In genomic region chr4:128811382-128812056, GRCm38 (mm10) we compare ENCODE assay signal across 8 mouse cellular contexts. TPM values are rescaled to one million over a fixed set of nuclear protein-coding genes. Genes with fewer than 3 reads are reported as not detected.
DNase-seq lines count a peak whose midpoint lies in the region; ATAC-seq and TF ChIP-seq lines count a peak whose summit lies in the region.

No protein-coding gene starts in this region.

- H3K4me2 ChIP-seq in heart, embryonic 11.5 days: peak overlapping the region; percentile 70
- peak overlapping the region; percentile 64 for H3K4me2 ChIP-seq in kidney, embryonic 15.5 days
- peak overlapping the region; percentile 59 for H3K4me2 ChIP-seq in limb, embryonic 15.5 days
- H3K4me2 ChIP-seq in midbrain, postnatal 0 days (ENCODE audit: low read depth, low read length, poor library complexity, severe bottlenecking): peak overlapping the region; percentile 68

- no peaks in the 10 kb centered on the region for H3K9me3 ChIP-seq in erythroblast, embryonic 14.5 days (ENCODE audit: control insufficient read depth, low read length)
- H3K9me3 ChIP-seq in heart, embryonic 11.5 days (replicated peaks; ENCODE audit: control insufficient read depth, low read length): no peaks in the 10 kb centered on the region
- no peaks in the 10 kb centered on the region for H3K9me3 ChIP-seq in kidney, embryonic 15.5 days (replicated peaks)
- no peaks in the 10 kb centered on the region for H3K9me3 ChIP-seq in limb, embryonic 15.5 days
- H3K9me3 ChIP-seq in midbrain, postnatal 0 days (ENCODE audit: low read length): no peaks in the 10 kb centered on the region

- peak overlapping the region; percentile 47; the same call in 1 of the 2 replicates for H3K27ac ChIP-seq in heart, embryonic 11.5 days (ENCODE audit: low read depth, low read length)
- peak overlapping the region; percentile 58 for H3K27ac ChIP-seq in kidney, embryonic 15.5 days
- 0 out of 2 replicates have a peak overlapping the region, but pooled peaks have one; percentile 14 for H3K27ac ChIP-seq in limb, embryonic 15.5 days
- peak overlapping the region; percentile 62 for H3K27ac ChIP-seq in midbrain, postnatal 0 days (ENCODE audit: low read depth, low read length)

- DNase-seq in brain, embryonic 14.5 days (ENCODE audit: low read depth): peak; percentile 97
- DNase-seq in midbrain, postnatal 0 days (ENCODE audit: low spot score): peak; percentile 95
- DNase-seq in spleen, postnatal 36 days (ENCODE audit: low spot score in 2 of 2): peak; percentile 79 to 82

- TF ChIP-seq CTCF in brain, embryonic 14.5 days (IDR thresholded peaks at IDR 0.05; ENCODE audit: borderline replicate concordance, extremely low read depth, insufficient read depth, insufficient read length): no peak; the same call in 1 of the 2 replicates
- peak; percentile 34 for TF ChIP-seq CTCF in midbrain, postnatal 0 days (IDR thresholded peaks at IDR 0.05)

- H3K27me3 ChIP-seq in erythroblast, embryonic 14.5 days (ENCODE audit: control insufficient read depth): no peaks in the 10 kb centered on the region
- H3K27me3 ChIP-seq in heart, embryonic 11.5 days (ENCODE audit: control insufficient read depth, insufficient read depth, low read length): no peaks in the 10 kb centered on the region
- H3K27me3 ChIP-seq in kidney, embryonic 15.5 days: no peaks in the 10 kb centered on the region
- H3K27me3 ChIP-seq in limb, embryonic 15.5 days: no peaks in the 10 kb centered on the region
- no peaks in the 10 kb centered on the region for H3K27me3 ChIP-seq in midbrain, postnatal 0 days (ENCODE audit: insufficient read depth, low read length)

- peak overlapping the region; percentile 74 for H3K9ac ChIP-seq in heart, embryonic 11.5 days (ENCODE audit: low read depth, low read length)
- H3K9ac ChIP-seq in kidney, embryonic 15.5 days: peak overlapping the region; percentile 52
- peak overlapping the region; percentile 31 for H3K9ac ChIP-seq in limb, embryonic 15.5 days
- H3K9ac ChIP-seq in midbrain, postnatal 0 days (replicated peaks; ENCODE audit: low read length, poor library complexity, severe bottlenecking): peak overlapping the region; percentile 50

- TF ChIP-seq POLR2A in brain, embryonic 14.5 days (IDR thresholded peaks at IDR 0.05; ENCODE audit: borderline replicate concordance, extremely low read depth, insufficient read depth, insufficient read length, poor library complexity, severe bottlenecking): no peak

- no peaks in the 10 kb centered on the region for H3K36me3 ChIP-seq in erythroblast, embryonic 14.5 days (ENCODE audit: control insufficient read depth)
- H3K36me3 ChIP-seq in heart, embryonic 11.5 days (ENCODE audit: control insufficient read depth, insufficient read depth, low read length): no peaks in the 10 kb centered on the region
- no peaks in the 10 kb centered on the region for H3K36me3 ChIP-seq in kidney, embryonic 15.5 days
- H3K36me3 ChIP-seq in limb, embryonic 15.5 days: no peaks in the 10 kb centered on the region
- H3K36me3 ChIP-seq in midbrain, postnatal 0 days (ENCODE audit: insufficient read depth, low read length): peaks cover 2% of the 10 kb centered on the region; the same call in 1 of the 2 replicates

- WGBS in heart, embryonic 11.5 days (ENCODE audit: insufficient replicate concordance): 16% methylated on average over 16 of the region's 16 CpGs
- WGBS in kidney, embryonic 15.5 days: 14% methylated on average over 16 of the region's 16 CpGs
- WGBS in limb, embryonic 15.5 days: 18% methylated on average over 16 of the region's 16 CpGs
- WGBS in midbrain, postnatal 0 days: 13% methylated on average over 16 of the region's 16 CpGs

- H3K4me1 ChIP-seq in erythroblast, embryonic 14.5 days (ENCODE audit: control insufficient read depth): peaks cover 52% of the 10 kb centered on the region
- H3K4me1 ChIP-seq in heart, embryonic 11.5 days (ENCODE audit: control insufficient read depth, insufficient read depth, low read length): peaks cover 4% of the 10 kb centered on the region; the same call in 1 of the 2 replicates
- peaks cover 23% of the 10 kb centered on the region for H3K4me1 ChIP-seq in kidney, embryonic 15.5 days
- H3K4me1 ChIP-seq in limb, embryonic 15.5 days: peaks cover 19% of the 10 kb centered on the region
- peaks cover 8% of the 10 kb centered on the region for H3K4me1 ChIP-seq in midbrain, postnatal 0 days (ENCODE audit: insufficient read depth, low read length)

- H3K4me3 ChIP-seq in erythroblast, embryonic 14.5 days (replicated peaks): peak overlapping the region; percentile 63
- peak overlapping the region; percentile 60 for H3K4me3 ChIP-seq in heart, embryonic 11.5 days (ENCODE audit: low read depth, low read length)
- H3K4me3 ChIP-seq in kidney, embryonic 15.5 days (replicated peaks): peak overlapping the region; percentile 56
- peak overlapping the region; percentile 48 for H3K4me3 ChIP-seq in limb, embryonic 15.5 days
- peak overlapping the region; percentile 43 for H3K4me3 ChIP-seq in midbrain, postnatal 0 days (ENCODE audit: low read depth, low read length)

- peak; percentile 98 for ATAC-seq in CD4-positive, CD25-positive, alpha-beta regulatory T cell, adult 4 months
- ATAC-seq in heart, embryonic 11.5 days (replicated peaks; ENCODE audit: insufficient number of reproducible peaks, low FRiP score, low TSS enrichment): peak; percentile 87
- peak; percentile 90 for ATAC-seq in kidney, embryonic 15.5 days (replicated peaks; ENCODE audit: low FRiP score)
- peak; percentile 89 for ATAC-seq in limb, embryonic 15.5 days (ENCODE audit: insufficient number of reproducible peaks, low FRiP score, low TSS enrichment, low read depth)
- ATAC-seq in midbrain, postnatal 0 days (ENCODE audit: low FRiP score): peak; percentile 92

RNA-seq across cellular contexts. Expression of gene Zfp362, which starts 5.7 kb away (rescaled TPM):
- polyA plus RNA-seq in CD4-positive, CD25-positive, alpha-beta regulatory T cell, adult 4 months (2017; shearing (Covaris generic)): 1 to 10 TPM; 8.3 to 8.4 TPM
- polyA plus RNA-seq in brain, embryonic 14.5 days (2012; rRNA removed): 70.0 and 94.1 TPM in 2 replicates
- polyA plus RNA-seq in erythroblast, embryonic 14.5 days (2012): 6.5 and 6.7 TPM in 2 replicates
- 21.0 and 21.3 TPM in 2 replicates for polyA plus RNA-seq in heart, embryonic 11.5 days (2014; fragmentation: Nextera tagmentation; extraction: Ambion mirVana)
- polyA plus RNA-seq in kidney, embryonic 15.5 days (2015; fragmentation: Nextera tagmentation; extraction: Ambion mirVana): 37.5 and 43.8 TPM in 2 replicates
- 33.1 and 37.4 TPM in 2 replicates for polyA plus RNA-seq in limb, embryonic 15.5 days (2015; fragmentation: Nextera tagmentation; extraction: Ambion mirVana)
- total RNA-seq in midbrain, postnatal 0 days (2014; rRNA removed): 26.7 and 33.3 TPM in 2 replicates
- polyA plus RNA-seq in midbrain, postnatal 0 days (2015; fragmentation: Nextera tagmentation; extraction: Ambion mirVana): 24.8 and 27.0 TPM in 2 replicates

RNA-seq across cellular contexts. Expression of gene A3galt2, which starts 56.4 kb away (rescaled TPM):
- under 1 TPM; 0.18 to 0.22 TPM for polyA plus RNA-seq in CD4-positive, CD25-positive, alpha-beta regulatory T cell, adult 4 months (2017; shearing (Covaris generic))
- polyA plus RNA-seq in brain, embryonic 14.5 days (2012; rRNA removed): 4.6 and 5.0 TPM in 2 replicates
- not detected in 2 replicates for polyA plus RNA-seq in erythroblast, embryonic 14.5 days (2012)
- 0.11 and 0.20 TPM in 2 replicates for polyA plus RNA-seq in heart, embryonic 11.5 days (2014; fragmentation: Nextera tagmentation; extraction: Ambion mirVana)
- polyA plus RNA-seq in kidney, embryonic 15.5 days (2015; fragmentation: Nextera tagmentation; extraction: Ambion mirVana): 0.22 and 0.28 TPM in 2 replicates
- 0.24 and 0.25 TPM in 2 replicates for polyA plus RNA-seq in limb, embryonic 15.5 days (2015; fragmentation: Nextera tagmentation; extraction: Ambion mirVana)
- 0.19 and 0.38 TPM in 2 replicates for total RNA-seq in midbrain, postnatal 0 days (2014; rRNA removed)
- 0.05 TPM in 1 of 2 replicates, not detected in the other for polyA plus RNA-seq in midbrain, postnatal 0 days (2015; fragmentation: Nextera tagmentation; extraction: Ambion mirVana)

Comparison
In these comparisons a context has a peak if more than half of its experiments do, and no peak if none do; other contexts are left out.
1. Peak in every context shown above with its lines: DNase-seq, ATAC-seq, H3K4me3 ChIP-seq and H3K27ac ChIP-seq.